Mouse (Mus musculus): ENCODE measurements around the gene Ciita.

DNA sequence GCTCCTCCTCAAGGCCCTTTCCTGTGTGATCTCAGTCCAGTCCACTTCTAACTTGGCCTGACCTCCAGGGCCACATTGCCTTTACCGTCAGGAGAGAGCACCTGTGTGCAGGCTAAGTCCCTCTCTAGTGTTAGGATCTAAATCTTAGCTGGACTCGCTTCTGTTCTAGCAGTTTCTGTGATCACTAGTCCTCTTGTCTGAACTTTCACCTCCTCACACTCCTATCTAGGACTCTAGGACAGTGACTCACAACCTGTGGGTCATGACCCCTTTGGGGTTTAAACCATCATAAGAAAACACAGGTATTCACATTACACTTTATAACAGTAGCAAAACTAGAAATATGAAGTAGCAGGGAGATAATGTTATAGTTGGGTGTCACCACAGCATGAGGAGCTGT is 28.0 kb upstream of the Ciita start:
- TF ChIP-seq CTCF (IDR thresholded peaks at IDR 0.05; ENCODE audit: borderline replicate concordance, extremely low read depth, insufficient read depth, insufficient read length), result no peak
- no peak for TF ChIP-seq POLR2A (IDR thresholded peaks at IDR 0.05; ENCODE audit: borderline replicate concordance, extremely low read depth, insufficient read depth, insufficient read length, poor library complexity, severe bottlenecking)

All from brain, embryonic 14.5 days (tissue).